Mouse (Mus musculus): ENCODE measurements at regions not wholly inside any gene's neighbourhood (a gene's known extent, or its start where the extent isn't known, plus 50 kb on each side); places are given as distances from the start of the nearest gene placed in this dataset.

GRCm38 (mm10) chr9:32005348-32005747, 92.1 kb upstream of the Barx2 start:
- DNase-seq (ENCODE audit: low spot score in 2 of 2): no peak

GRCm38 (mm10) chr9:32006350-32006749, 93.1 kb upstream of the Barx2 start:
- DNase-seq (ENCODE audit: low spot score in 2 of 2): no peak

GRCm38 (mm10) chr9:32010953-32011770, 97.9 kb upstream of the Barx2 start:
- no peak for DNase-seq (ENCODE audit: low spot score in 2 of 2)

- peak in 1 of 2 experiments; percentile 35 for DNase-seq (ENCODE audit: low spot score in 2 of 2)
Observed at GRCm38 (mm10) chr9:32016286-32016685, 99.7 kb upstream of the Arhgap32 start.

GRCm38 (mm10) chr9:32018020-32018419, 97.9 kb upstream of the Arhgap32 start:
- no peak for DNase-seq (ENCODE audit: low spot score in 2 of 2)

- DNase-seq (ENCODE audit: low spot score in 2 of 2): no peak
Observed at GRCm38 (mm10) chr9:32019786-32020185, 96.2 kb upstream of the Arhgap32 start.

GRCm38 (mm10) chr9:32020942-32021731, 94.8 kb upstream of the Arhgap32 start:
- DNase-seq (ENCODE audit: low spot score in 2 of 2): no peak

GRCm38 (mm10) chr9:32021755-32022154, 94.2 kb upstream of the Arhgap32 start:
- DNase-seq (ENCODE audit: low spot score in 2 of 2): no peak

- no peak for DNase-seq (ENCODE audit: low spot score in 2 of 2)
Observed at GRCm38 (mm10) chr9:32022996-32023395, 92.9 kb upstream of the Arhgap32 start.

GRCm38 (mm10) chr9:32024767-32025166, 91.2 kb upstream of the Arhgap32 start:
- no peak for DNase-seq (ENCODE audit: low spot score in 2 of 2)

- no peak for DNase-seq (ENCODE audit: low spot score in 2 of 2)
Observed at GRCm38 (mm10) chr9:32027962-32028361, 88.0 kb upstream of the Arhgap32 start.

GRCm38 (mm10) chr9:32029001-32029400, 86.9 kb upstream of the Arhgap32 start:
- no peak for DNase-seq (ENCODE audit: low spot score in 2 of 2)

GRCm38 (mm10) chr9:32029786-32030185, 86.2 kb upstream of the Arhgap32 start:
- DNase-seq (ENCODE audit: low spot score in 2 of 2): no peak

- DNase-seq (ENCODE audit: low spot score in 2 of 2): no peak
Observed at GRCm38 (mm10) chr9:32030203-32030602, 85.7 kb upstream of the Arhgap32 start.

- peak; percentile 51 to 78 for DNase-seq (ENCODE audit: low spot score in 2 of 2)
Observed at GRCm38 (mm10) chr9:32031950-32032453, 83.9 kb upstream of the Arhgap32 start.

GRCm38 (mm10) chr9:32032521-32033185, 83.3 kb upstream of the Arhgap32 start:
- DNase-seq (ENCODE audit: low spot score in 2 of 2): peak in 1 of 2 experiments; percentile 36

- no peak for DNase-seq (ENCODE audit: low spot score in 2 of 2)
Observed at GRCm38 (mm10) chr9:32033937-32034336, 82.0 kb upstream of the Arhgap32 start.

GRCm38 (mm10) chr9:32039999-32040398, 75.9 kb upstream of the Arhgap32 start:
- no peak for DNase-seq (ENCODE audit: low spot score in 2 of 2)

- no peak for DNase-seq (ENCODE audit: low spot score in 2 of 2)
Observed at GRCm38 (mm10) chr9:32043344-32043743, 72.6 kb upstream of the Arhgap32 start.

- no peak for DNase-seq (ENCODE audit: low spot score in 2 of 2)
Observed at GRCm38 (mm10) chr9:32046791-32047190, 69.1 kb upstream of the Arhgap32 start.

- no peak for DNase-seq (ENCODE audit: low spot score in 2 of 2)
Observed at GRCm38 (mm10) chr9:32048941-32049340, 67.0 kb upstream of the Arhgap32 start.

GRCm38 (mm10) chr9:32049546-32049945, 66.4 kb upstream of the Arhgap32 start:
- no peak for DNase-seq (ENCODE audit: low spot score in 2 of 2)

Measured in frontal cortex, postnatal 14 days (tissue).